Mouse (Mus musculus) retina, postnatal 1 day (tissue): ENCODE data around the gene Acap1.

Experiments
- DNase-seq: peaks from one replicate; pipeline ENCODE4 v3.0.0-alpha.2; 2012

Acap1 gene

GRCm38 (mm10) chr11:69834001-69834549 lies 61.3 kb downstream of the Acap1 start:
- DNase-seq, result peak; percentile 60

GRCm38 (mm10) chr11:69833554-69833953 lies 61.8 kb downstream of the Acap1 start:
- no peak for DNase-seq
